Mouse (Mus musculus) liver, postnatal 0 days (tissue): ENCODE results near the gene Ptpn13.

Source experiments
- CTCF ChIP-seq: sonication (generic); IDR thresholded peaks from 2 replicates; pipeline ENCODE4 v1.5.1; 2016; ENCODE audit warnings: antibody characterized with exemption, low read depth
- EP300 ChIP-seq: IDR thresholded peaks from 2 replicates; pipeline ENCODE4 v1.6.1; 2016; ENCODE audit warnings: antibody characterized with exemption, low read depth, mild to moderate bottlenecking

DNA sequence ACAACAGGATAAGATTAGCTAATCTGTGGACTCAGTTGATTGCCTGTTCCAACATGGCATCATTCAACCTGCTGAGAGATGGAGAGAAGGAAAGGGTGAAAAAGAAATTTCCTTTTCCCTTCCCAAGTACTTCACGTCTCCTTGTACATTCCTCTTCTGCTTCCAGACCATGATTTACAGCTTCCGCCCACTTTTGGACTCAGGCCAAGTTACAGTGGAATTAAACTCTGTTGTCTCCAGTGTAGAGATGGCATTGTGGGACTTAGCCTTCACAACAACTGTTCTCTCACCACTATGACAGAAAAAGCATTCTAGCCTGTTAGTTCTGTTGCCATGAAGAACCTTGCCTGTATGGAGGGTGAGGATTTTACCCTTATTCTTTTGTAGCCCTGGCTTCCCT lies 19.1 kb upstream of the Ptpn13 start:
- TF ChIP-seq EP300, result no peak
- no peak for TF ChIP-seq CTCF
